Mouse (Mus musculus) limb, embryonic 14.5 days (tissue): Measurements from ENCODE around the gene Morc1. TPM values are rescaled to one million over a fixed set of nuclear protein-coding genes. Genes with fewer than 3 reads are reported as not detected.

Experiments
- ATAC-seq: fragments of 200-750 bp; cut with Nextera tagmentation; 2 replicates; pipeline ENCODE4 v1.8.0; 2017; ENCODE audit warnings: low read depth, moderate number of reproducible peaks, moderate TSS enrichment; ENCODE audit not compliant: low FRiP score
- DNase-seq: peaks from one replicate; pipeline ENCODE4 v3.0.0-alpha.2; 2015; ENCODE audit warnings: low spot score
- H3K27ac ChIP-seq: fragments of 300-500 bp; sonication (generic); replicated peaks from 2 replicates; pipeline ENCODE4 v1.5.1; 2014; ENCODE audit warnings: low read depth, mild to moderate bottlenecking, low read length, moderate library complexity, mixed read lengths
- H3K27me3 ChIP-seq: fragments of 300-500 bp; sonication (generic); 2 replicates; pipeline ENCODE4 v1.6.1; 2014; ENCODE audit warnings: low read length, mixed read lengths; ENCODE audit not compliant: control insufficient read depth, insufficient read depth
- H3K36me3 ChIP-seq: fragments of 300-500 bp; sonication (generic); 2 replicates; pipeline ENCODE4 v1.6.1; 2014; ENCODE audit warnings: mild to moderate bottlenecking, low read length, moderate library complexity, mixed read lengths; ENCODE audit not compliant: control insufficient read depth, insufficient read depth
- H3K4me1 ChIP-seq: fragments of 300-500 bp; sonication (generic); 2 replicates; pipeline ENCODE4 v1.6.1; 2014; ENCODE audit warnings: antibody characterized with exemption, low read length, mixed read lengths; ENCODE audit not compliant: control insufficient read depth, insufficient read depth
- H3K4me2 ChIP-seq: fragments of 300-500 bp; sonication (generic); replicated peaks from 2 replicates; pipeline ENCODE4 v1.6.1; 2014; ENCODE audit warnings: low read depth, mild to moderate bottlenecking, low read length, moderate library complexity; ENCODE audit not compliant: severe bottlenecking
- H3K4me3 ChIP-seq: fragments of 300-500 bp; sonication (generic); replicated peaks from 2 replicates; pipeline ENCODE4 v1.5.1; 2014; ENCODE audit warnings: low read length
- H3K9ac ChIP-seq: fragments of 300-500 bp; sonication (generic); 2 replicates; pipeline ENCODE4 v1.6.1; 2014; ENCODE audit warnings: mild to moderate bottlenecking, low read depth, low read length, moderate library complexity; ENCODE audit not compliant: severe bottlenecking
- H3K9me3 ChIP-seq: fragments of 300-500 bp; sonication (generic); 2 replicates; pipeline ENCODE4 v1.6.1; 2016; ENCODE audit warnings: low read length; ENCODE audit not compliant: control insufficient read depth
- POLR2A ChIP-seq: fragments of 200-500 bp; IDR thresholded peaks from 2 replicates; pipeline ENCODE4 v1.8.0; 2012; ENCODE audit warnings: inconsistent platforms, mild to moderate bottlenecking, moderate library complexity, borderline replicate concordance; ENCODE audit not compliant: insufficient read depth, insufficient read length; ENCODE audit errors: extremely low read depth
- WGBS: fragments of 180-500 bp; shearing (Covaris S2); extraction: QIAGEN DNeasy Blood & Tissue Kit; methylation state at CpG from one replicate; pipeline ENCODE4 v1.1.7; 2014; 5-methylcytosine and 5-hydroxymethylcytosine counted together
- polyA plus RNA-seq, 2 experiments: library from polyadenylated mRNA; depleted of rRNA in 1 of 2; stranded (reverse) in 1 of 2; unstranded in 1 of 2; fragments of >200 nt; fragmentation: Nextera tagmentation in 1 of 2; extraction: Ambion mirVana in 1 of 2; gene quantifications; 2 replicates each; pipeline versions ENCODE4 v1.2.1 to v1.2.3; 2012 to 2014

Morc1 gene
- polyA plus RNA-seq, 2 experiments: 0.09 to 0.30 TPM

- 93% methylated on average over 3 of the region's 3 CpGs for WGBS
- H3K4me3 ChIP-seq: no peak overlapping the region
- no peak overlapping the region for H3K9ac ChIP-seq
- no peak for ATAC-seq
- H3K27me3 ChIP-seq: no peaks in the 10 kb centered on the region
- DNase-seq: no peak
- no peaks in the 10 kb centered on the region for H3K36me3 ChIP-seq
- no peaks in the 10 kb centered on the region for H3K9me3 ChIP-seq
- H3K27ac ChIP-seq: no peak overlapping the region
- no peak overlapping the region for H3K4me2 ChIP-seq
- H3K4me1 ChIP-seq: no peaks in the 10 kb centered on the region; the same call in 1 of the 2 replicates
- no peak for TF ChIP-seq POLR2A
Observed at GRCm38 (mm10) chr16:48403423-48403822, 27.6 kb upstream of the Morc1 start.

GRCm38 (mm10) chr16:48404009-48404408, 27.0 kb upstream of the Morc1 start:
- Histone ChIP-seq H3K27me3 (no peaks in the 10 kb centered on the region), H3K27ac (no peak overlapping the region), H3K4me2 (no peak overlapping the region), H3K4me3 (no peak overlapping the region), H3K9me3 (no peaks in the 10 kb centered on the region), H3K9ac (no peak overlapping the region), H3K4me1 (no peaks in the 10 kb centered on the region; the same call in 1 of the 2 replicates), H3K36me3 (no peaks in the 10 kb centered on the region)
- DNase-seq (no peak), ATAC-seq (no peak)
- TF ChIP-seq POLR2A: no peak

- Histone ChIP-seq H3K4me1 (no peaks in the 10 kb centered on the region; the same call in 1 of the 2 replicates), H3K9ac (no peak overlapping the region), H3K4me2 (no peak overlapping the region), H3K36me3 (no peaks in the 10 kb centered on the region), H3K27ac (no peak overlapping the region), H3K4me3 (no peak overlapping the region), H3K9me3 (no peaks in the 10 kb centered on the region), H3K27me3 (no peaks in the 10 kb centered on the region)
- ATAC-seq: no peak
- WGBS: 52% methylated on average over 10 of the region's 10 CpGs
- no peak for DNase-seq
- no peak for TF ChIP-seq POLR2A
Observed at GRCm38 (mm10) chr16:48405674-48406403, 25.2 kb upstream of the Morc1 start.

- no peak for ATAC-seq
- DNase-seq: no peak
- H3K27ac ChIP-seq: no peak overlapping the region
Observed at GRCm38 (mm10) chr16:48409580-48409979, 21.5 kb upstream of the Morc1 start.

GRCm38 (mm10) chr16:48410125-48410524, 20.9 kb upstream of the Morc1 start:
- 60% methylated on average over 3 of the region's 3 CpGs for WGBS
- H3K9me3 ChIP-seq: no peaks in the 10 kb centered on the region
- H3K4me3 ChIP-seq: no peak overlapping the region
- ATAC-seq (no peak), DNase-seq (no peak)
- H3K4me2 ChIP-seq: no peak overlapping the region
- no peak overlapping the region for H3K27ac ChIP-seq
- no peak for TF ChIP-seq POLR2A
- no peak overlapping the region for H3K9ac ChIP-seq
- no peaks in the 10 kb centered on the region for H3K27me3 ChIP-seq
- H3K4me1 ChIP-seq: no peaks in the 10 kb centered on the region; the same call in 1 of the 2 replicates
- H3K36me3 ChIP-seq: no peaks in the 10 kb centered on the region

More at GRCm38 (mm10) chr16:48409580-48409979, 21.5 kb upstream of the Morc1 start:
- H3K4me1 ChIP-seq: no peaks in the 10 kb centered on the region; the same call in 1 of the 2 replicates
- H3K36me3 ChIP-seq: no peaks in the 10 kb centered on the region
- H3K4me2 ChIP-seq: no peak overlapping the region
- no peak for TF ChIP-seq POLR2A
- no peaks in the 10 kb centered on the region for H3K9me3 ChIP-seq
- H3K4me3 ChIP-seq: no peak overlapping the region
- H3K27me3 ChIP-seq: no peaks in the 10 kb centered on the region
- H3K9ac ChIP-seq: no peak overlapping the region
- WGBS: 33% methylated on average over 7 of the region's 7 CpGs
